Mouse (Mus musculus): ENCODE data around the gene Mipol1.
"Not testable (repeated sequence)": the region's sequence is repeated elsewhere in the genome, so short reads cannot be mapped to it uniquely, and the experiment has no call there.

Gene Mipol1

GRCm38 (mm10) chr12:57230192-57230706, at the start of gene Mipol1, which contains the start of gene Prps1l3:
Mipol1 (plus strand) TSS chr12:57230427.
Prps1l3 (plus strand) TSS chr12:57230412.
- peak; percentile 81 to 83 for DNase-seq (ENCODE audit: low read depth in 2 of 2, low spot score in 2 of 2)

- DNase-seq (ENCODE audit: low read depth in 2 of 2, low spot score in 2 of 2), result no peak
These were observed 45.7 kb upstream of the Mipol1 start for GRCm38 (mm10) chr12:57184401-57185147.

GRCm38 (mm10) chr12:57185475-57185874, 44.8 kb upstream of the Mipol1 start:
- no peak for DNase-seq (ENCODE audit: low read depth in 2 of 2, low spot score in 2 of 2)

GRCm38 (mm10) chr12:57186126-57186525, 44.1 kb upstream of the Mipol1 start:
- DNase-seq (ENCODE audit: low read depth in 2 of 2, low spot score in 2 of 2), result no peak

- DNase-seq (ENCODE audit: low read depth in 2 of 2, low spot score in 2 of 2), result no peak
These were observed 43.2 kb upstream of the Mipol1 start for GRCm38 (mm10) chr12:57187032-57187431.

GRCm38 (mm10) chr12:57194609-57195008, 35.6 kb upstream of the Mipol1 start:
- peak in 1 of 2 experiments; percentile 1 for DNase-seq (ENCODE audit: low read depth in 2 of 2, low spot score in 2 of 2)

GRCm38 (mm10) chr12:57196286-57196607, 34.0 kb upstream of the Mipol1 start:
- no peak for DNase-seq (ENCODE audit: low read depth in 2 of 2, low spot score in 2 of 2)

GRCm38 (mm10) chr12:57196608-57197362, 33.4 kb upstream of the Mipol1 start:
- DNase-seq (ENCODE audit: low read depth in 2 of 2, low spot score in 2 of 2), result no peak

GRCm38 (mm10) chr12:57197363-57198026, 32.7 kb upstream of the Mipol1 start, which contains the start of gene Slc25a21:
Slc25a21 (minus strand) TSS chr12:57197472.
- no peak for DNase-seq (ENCODE audit: low read depth in 2 of 2, low spot score in 2 of 2)

GRCm38 (mm10) chr12:57198269-57198668, 32.0 kb upstream of the Mipol1 start:
- DNase-seq (ENCODE audit: low read depth in 2 of 2, low spot score in 2 of 2), result no peak

- no peak for DNase-seq (ENCODE audit: low read depth in 2 of 2, low spot score in 2 of 2)
These were observed 30.8 kb upstream of the Mipol1 start for GRCm38 (mm10) chr12:57199427-57199826.

GRCm38 (mm10) chr12:57201901-57202300, 28.3 kb upstream of the Mipol1 start:
- no peak for DNase-seq (ENCODE audit: low read depth in 2 of 2, low spot score in 2 of 2)

- no peak for DNase-seq (ENCODE audit: low read depth in 2 of 2, low spot score in 2 of 2)
These were observed 25.9 kb upstream of the Mipol1 start for GRCm38 (mm10) chr12:57204276-57204851.

GRCm38 (mm10) chr12:57211353-57212311, 18.6 kb upstream of the Mipol1 start:
- peak; percentile 27 to 30 for DNase-seq (ENCODE audit: low read depth in 2 of 2, low spot score in 2 of 2)

GRCm38 (mm10) chr12:57212463-57212862, 17.8 kb upstream of the Mipol1 start:
- not testable (repeated sequence) for DNase-seq (ENCODE audit: low read depth in 2 of 2, low spot score in 2 of 2)

- DNase-seq (ENCODE audit: low read depth in 2 of 2, low spot score in 2 of 2), result no peak
These were observed 3.8 kb upstream of the Mipol1 start for GRCm38 (mm10) chr12:57226411-57226810.

GRCm38 (mm10) chr12:57227776-57228175, 2.5 kb upstream of the Mipol1 start:
- DNase-seq (ENCODE audit: low read depth in 2 of 2, low spot score in 2 of 2), result no peak

- DNase-seq (ENCODE audit: low read depth in 2 of 2, low spot score in 2 of 2), result no peak
These were observed 524 bp upstream of the Mipol1 start for GRCm38 (mm10) chr12:57229703-57230102.

GRCm38 (mm10) chr12:57231085-57231875, 1.1 kb downstream of the Mipol1 start:
- DNase-seq (ENCODE audit: low read depth in 2 of 2, low spot score in 2 of 2), result peak in 1 of 2 experiments; percentile 15
